Mouse (Mus musculus) testis, adult 2 months (tissue): Measurements from ENCODE around the gene Fam3a.

Source experiments
- CTCF ChIP-seq: fragments of 200-500 bp; IDR thresholded peaks from 2 replicates; pipeline ENCODE4 v1.5.1; 2012; ENCODE audit warnings: low read depth, mild to moderate bottlenecking, inconsistent platforms, low read length, moderate library complexity; ENCODE audit not compliant: control insufficient read depth, insufficient read depth, insufficient replicate concordance
- POLR2A ChIP-seq: fragments of 200-500 bp; IDR thresholded peaks from 2 replicates; pipeline ENCODE4 v1.6.1; 2012; ENCODE audit warnings: low read depth, mild to moderate bottlenecking, inconsistent platforms, low read length, moderate library complexity; ENCODE audit not compliant: control insufficient read depth

DNA sequence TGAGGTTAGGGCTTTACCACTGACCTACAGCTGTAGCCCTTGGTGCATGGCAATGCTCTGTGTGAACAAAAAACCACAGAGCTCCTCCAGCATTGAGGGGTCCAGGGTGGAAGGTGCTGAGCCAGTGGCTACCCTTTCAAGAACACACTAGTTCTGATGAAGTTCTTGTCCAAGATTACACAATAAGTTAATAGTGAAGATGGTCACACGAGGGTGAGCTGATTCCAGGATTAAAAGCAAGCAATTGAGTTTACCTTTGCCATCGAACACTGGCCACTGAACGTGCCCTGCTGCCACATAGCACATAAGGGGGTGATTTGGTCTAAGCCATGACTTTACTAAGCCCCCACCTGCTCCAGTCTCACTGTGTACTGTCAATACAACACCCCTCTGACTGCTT is 34.0 kb upstream of the Fam3a start:
- TF ChIP-seq CTCF (no peak), POLR2A (no peak)
